Mouse (Mus musculus) lung, embryonic 14.5 days (tissue): ENCODE data around the gene Abca7. TPM values are rescaled to one million over a fixed set of nuclear protein-coding genes. Genes with fewer than 3 reads are reported as not detected.

ENCODE experiments used
- ATAC-seq: fragments of 200-750 bp; cut with Nextera tagmentation; 2 replicates; pipeline ENCODE4 v1.8.0; 2017; ENCODE audit warnings: mild to moderate bottlenecking, moderate TSS enrichment, moderate library complexity; ENCODE audit not compliant: insufficient read depth
- DNase-seq: peaks from one replicate; pipeline ENCODE4 v3.0.0-alpha.2; 2015
- H3K27ac ChIP-seq: fragments of 300-500 bp; sonication (generic); 2 replicates; pipeline ENCODE4 v1.5.1; 2014; ENCODE audit warnings: low read depth, mild to moderate bottlenecking, moderate library complexity
- H3K27me3 ChIP-seq: fragments of 300-500 bp; sonication (generic); 2 replicates; pipeline ENCODE4 v1.6.1; 2014; ENCODE audit warnings: low read length, control low read depth; ENCODE audit not compliant: insufficient read depth
- H3K36me3 ChIP-seq: fragments of 300-500 bp; sonication (generic); 2 replicates; pipeline ENCODE4 v1.6.1; 2014; ENCODE audit warnings: control low read depth; ENCODE audit not compliant: insufficient read depth
- H3K4me1 ChIP-seq: fragments of 300-500 bp; sonication (generic); 2 replicates; pipeline ENCODE4 v1.6.1; 2014; ENCODE audit warnings: antibody characterized with exemption, control low read depth; ENCODE audit not compliant: insufficient read depth
- H3K4me2 ChIP-seq: fragments of 300-500 bp; sonication (generic); 2 replicates; pipeline ENCODE4 v1.6.1; 2014; ENCODE audit warnings: mild to moderate bottlenecking
- H3K4me3 ChIP-seq: fragments of 300-500 bp; sonication (generic); 2 replicates; pipeline ENCODE4 v1.5.1; 2014; ENCODE audit warnings: low read depth, low read length
- H3K9ac ChIP-seq: fragments of 300-500 bp; sonication (generic); 2 replicates; pipeline ENCODE4 v1.6.1; 2014
- H3K9me3 ChIP-seq: fragments of 300-500 bp; sonication (generic); 2 replicates; pipeline ENCODE4 v1.6.1; 2016; ENCODE audit warnings: low read depth, low read length, control low read depth
- CTCF ChIP-seq: IDR thresholded peaks from 2 replicates; pipeline ENCODE4 v1.5.1; 2016; ENCODE audit warnings: antibody characterized with exemption, low read depth
- WGBS: fragments of 180-500 bp; shearing (Covaris S2); extraction: QIAGEN DNeasy Blood & Tissue Kit; methylation state at CpG from one replicate; pipeline ENCODE4 v1.1.7; 2014; 5-methylcytosine and 5-hydroxymethylcytosine counted together
- polyA plus RNA-seq: library from polyadenylated mRNA; unstranded; fragments of >200 nt; fragmentation: Nextera tagmentation; extraction: Ambion mirVana; gene quantifications from 2 replicates; pipeline ENCODE4 v1.2.1, GENCODE M21; 2014

Abca7 gene
- polyA plus RNA-seq, 1 experiment from 2014 or later = 3.5 TPM

DNA sequence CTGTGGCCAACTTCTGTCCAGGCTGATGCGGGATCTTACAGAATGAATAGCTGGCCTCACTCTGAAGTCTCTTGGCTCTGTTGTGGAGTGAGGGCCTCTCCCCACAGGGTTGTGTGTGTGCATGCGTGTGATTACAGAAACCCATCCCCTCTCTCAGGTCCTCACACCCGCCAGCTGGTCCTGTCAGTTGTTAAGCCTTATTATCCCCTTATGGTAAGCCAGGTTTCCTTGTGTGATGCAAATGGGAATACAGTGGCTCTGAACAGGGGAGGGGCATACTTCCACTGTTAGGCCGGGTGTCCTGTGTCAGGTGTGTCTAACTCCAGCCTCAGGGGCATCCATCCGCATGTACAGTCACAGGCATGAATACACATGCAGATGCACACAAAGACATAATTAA, 49.5 kb downstream of the Abca7 start:
- H3K36me3 ChIP-seq = no peaks in the 10 kb centered on the region
- 74% methylated on average over 5 of the region's 5 CpGs for WGBS
- H3K4me1 ChIP-seq = 0 out of 2 replicates have a peak, but pooled peaks cover 3% of the 10 kb centered on the region
- no peak overlapping the region for H3K27ac ChIP-seq
- no peak for TF ChIP-seq CTCF
- no peak overlapping the region for H3K9ac ChIP-seq
- H3K27me3 ChIP-seq = no peaks in the 10 kb centered on the region
- no peak overlapping the region for H3K4me2 ChIP-seq
- ATAC-seq (no peak), DNase-seq (no peak)
- H3K4me3 ChIP-seq = no peak overlapping the region
- no peaks in the 10 kb centered on the region for H3K9me3 ChIP-seq

DNA sequence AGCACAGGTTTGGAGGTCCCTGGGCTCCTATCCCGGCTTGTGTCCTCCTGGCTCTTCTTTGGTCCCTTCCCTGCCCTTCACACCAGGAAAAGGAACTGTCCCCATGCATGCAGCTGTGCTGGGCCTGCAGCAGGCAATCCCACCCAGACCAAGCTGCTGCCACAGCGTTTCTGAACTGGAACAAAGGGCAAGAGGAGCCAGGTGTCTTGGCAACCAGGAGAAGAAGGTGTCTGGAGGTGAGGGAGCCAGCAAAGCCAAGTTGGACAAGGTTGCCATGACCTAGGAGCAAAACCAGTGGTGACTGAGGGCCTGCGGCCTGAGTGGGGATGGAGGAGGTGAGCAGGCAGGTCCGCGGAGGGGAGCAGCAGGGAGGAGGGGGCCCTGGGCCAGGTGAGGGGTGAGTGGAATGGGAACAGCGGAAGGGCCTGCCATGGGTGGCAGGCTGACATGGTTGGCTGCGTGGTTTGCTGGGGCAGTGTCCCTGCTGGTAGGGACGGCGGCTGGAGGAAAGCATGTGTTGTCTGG, 50.8 kb downstream of the Abca7 start, which contains the start of gene Gpx4:
TSS of gene Gpx4 (plus strand) at position 126 of the 525 bp plus-strand sequence.
- H3K9me3 ChIP-seq = no peaks in the 10 kb centered on the region
- no peak within 1 kb of the TSS for H3K4me2 ChIP-seq
- no peak within 1 kb of the TSS for H3K27ac ChIP-seq
- DNase-seq (no peak), ATAC-seq (no peak)
- H3K27me3 ChIP-seq = no peaks in the 10 kb centered on the region
- peak within 1 kb of the TSS; percentile 3 for H3K9ac ChIP-seq
- 64% methylated on average over 9 of the region's 9 CpGs for WGBS
- H3K4me1 ChIP-seq = peaks cover 10% of the 10 kb centered on the region; the same call in 1 of the 2 replicates
- TF ChIP-seq CTCF = no peak
- H3K36me3 ChIP-seq = no peaks in the 10 kb centered on the region
- no peak within 1 kb of the TSS for H3K4me3 ChIP-seq

DNA sequence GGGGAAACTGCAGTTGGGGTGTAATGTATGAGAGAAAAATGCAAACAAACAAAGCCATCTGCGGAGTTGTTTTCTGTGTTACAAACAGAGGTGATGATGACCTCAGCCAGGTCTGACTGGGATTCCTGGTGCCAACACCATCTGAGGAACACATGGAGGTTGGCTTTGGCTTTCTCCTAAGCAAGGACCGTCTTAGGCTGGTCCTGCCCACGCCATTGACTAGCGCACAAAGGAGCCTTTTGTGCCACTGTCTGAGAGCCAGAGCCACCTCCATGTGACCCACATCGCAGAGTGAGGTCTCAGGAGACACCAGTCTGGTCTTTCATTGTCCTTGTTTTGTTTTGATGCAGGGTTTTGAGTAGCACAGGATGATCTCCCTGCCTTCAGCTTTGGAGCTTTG, 52.1 kb downstream of the Abca7 start:
- no peaks in the 10 kb centered on the region for H3K36me3 ChIP-seq
- H3K27me3 ChIP-seq = no peaks in the 10 kb centered on the region
- H3K4me1 ChIP-seq = peaks cover 12% of the 10 kb centered on the region
- H3K27ac ChIP-seq = peak overlapping the region; percentile 50
- H3K4me3 ChIP-seq = no peak overlapping the region
- TF ChIP-seq CTCF = no peak
- ATAC-seq (no peak), DNase-seq (no peak)
- H3K4me2 ChIP-seq = no peak overlapping the region
- no peak overlapping the region for H3K9ac ChIP-seq
- no peaks in the 10 kb centered on the region for H3K9me3 ChIP-seq
- WGBS = 32% methylated on average over 5 of the region's 5 CpGs

DNA sequence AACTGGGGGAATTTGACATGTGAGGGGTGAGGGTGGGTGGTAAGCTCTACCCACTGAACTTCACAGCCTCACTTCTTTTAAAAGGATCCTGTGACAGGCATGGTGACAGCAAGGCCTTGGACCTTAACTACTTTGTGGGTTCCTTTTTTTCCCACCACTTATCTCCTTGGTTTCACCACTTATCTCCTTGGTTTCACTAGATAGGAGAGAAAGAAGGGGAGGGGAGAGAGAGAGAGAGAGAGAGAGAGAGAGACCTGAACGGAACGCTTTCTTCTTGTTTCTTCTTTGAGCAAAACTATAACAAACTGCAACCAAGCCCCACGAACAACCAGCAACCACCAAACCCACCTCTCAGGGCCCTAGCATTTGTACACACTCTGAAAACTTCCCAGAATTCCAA, 52.5 kb downstream of the Abca7 start:
- peak overlapping the region; percentile 50; the same call in 1 of the 2 replicates for H3K27ac ChIP-seq
- H3K9ac ChIP-seq = no peak overlapping the region; the same call in 1 of the 2 replicates
- ATAC-seq (no peak), DNase-seq (peak; percentile 47)
- H3K27me3 ChIP-seq = no peaks in the 10 kb centered on the region
- peaks cover 12% of the 10 kb centered on the region for H3K4me1 ChIP-seq
- no peak overlapping the region for H3K4me2 ChIP-seq
- H3K36me3 ChIP-seq = no peaks in the 10 kb centered on the region
- no peak for TF ChIP-seq CTCF
- H3K9me3 ChIP-seq = no peaks in the 10 kb centered on the region
- H3K4me3 ChIP-seq = no peak overlapping the region
- 42% methylated on average over 3 of the region's 3 CpGs for WGBS

DNA sequence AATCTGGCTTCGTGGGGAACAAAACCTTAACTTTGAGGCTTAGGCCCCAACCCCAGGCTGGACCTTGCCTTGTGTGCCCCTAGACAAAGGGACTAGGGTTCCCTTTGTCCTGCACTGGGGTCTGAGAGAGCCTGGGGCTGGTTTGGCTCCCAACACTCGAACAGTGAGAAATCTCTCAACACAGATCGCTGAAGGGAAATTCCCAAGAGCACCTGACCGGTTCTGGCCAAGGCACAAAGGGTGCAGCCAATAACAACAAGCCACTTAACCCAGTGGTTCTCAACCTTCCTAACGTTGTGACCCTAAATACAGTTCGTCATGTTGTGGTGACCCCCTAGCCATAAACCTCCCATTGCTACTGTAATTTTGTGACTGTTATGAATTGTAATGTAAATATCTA, 54.0 kb downstream of the Abca7 start:
- no peak overlapping the region for H3K4me2 ChIP-seq
- H3K4me3 ChIP-seq = no peak overlapping the region
- H3K9ac ChIP-seq = no peak overlapping the region
- peaks cover 14% of the 10 kb centered on the region for H3K4me1 ChIP-seq
- H3K27me3 ChIP-seq = no peaks in the 10 kb centered on the region
- no peak overlapping the region for H3K27ac ChIP-seq
- WGBS = 37% methylated on average over 6 of the region's 6 CpGs
- H3K36me3 ChIP-seq = peaks cover 2% of the 10 kb centered on the region
- DNase-seq = no peak
- ATAC-seq = no peak
- no peak for TF ChIP-seq CTCF
- no peaks in the 10 kb centered on the region for H3K9me3 ChIP-seq

DNA sequence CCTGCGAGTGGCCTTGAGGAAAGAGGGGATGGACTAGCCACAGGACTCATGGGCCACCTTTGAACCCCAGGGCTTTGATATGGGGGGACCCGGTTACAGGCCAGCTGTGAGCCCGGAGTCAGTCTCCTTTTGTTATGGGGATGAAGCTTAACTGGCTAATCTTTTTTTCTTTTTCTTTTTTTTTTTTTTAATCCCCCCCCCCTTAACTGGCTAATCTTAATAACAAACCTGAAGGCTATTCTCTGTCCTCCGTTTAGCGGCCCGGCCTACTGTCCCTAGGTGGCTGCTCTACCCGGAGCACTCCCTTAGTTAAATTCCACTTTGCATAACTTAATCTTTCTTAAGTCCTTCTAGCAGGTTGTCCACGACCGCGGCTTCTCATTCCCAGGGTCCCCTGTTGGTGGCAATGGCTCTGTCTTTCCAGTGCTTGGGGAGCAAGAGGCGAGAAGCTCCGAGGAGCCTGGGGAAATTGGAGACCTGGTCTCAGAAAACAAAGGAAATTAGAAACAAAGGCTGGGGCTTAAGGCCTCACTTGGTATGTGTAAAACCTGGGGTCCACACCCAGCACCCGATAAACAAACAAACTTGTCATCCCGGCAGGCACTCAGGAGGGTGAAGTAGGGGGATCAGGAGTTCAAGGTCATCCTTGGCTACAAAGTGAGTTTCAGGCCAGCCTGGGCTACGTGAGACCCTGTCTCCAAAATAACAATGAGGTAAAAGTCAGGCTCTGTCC, 54.8 kb downstream of the Abca7 start:
- TF ChIP-seq CTCF = no peak
- peak overlapping the region; percentile 29; the same call in 1 of the 2 replicates for H3K9ac ChIP-seq
- H3K27me3 ChIP-seq = no peaks in the 10 kb centered on the region
- no peak for DNase-seq
- 33% methylated on average over 15 of the region's 15 CpGs for WGBS
- H3K4me2 ChIP-seq = peak overlapping the region; percentile 7; the same call in 1 of the 2 replicates
- peak overlapping the region; percentile 62; the same call in 1 of the 2 replicates for H3K27ac ChIP-seq
- no peak overlapping the region for H3K4me3 ChIP-seq
- no peaks in the 10 kb centered on the region for H3K9me3 ChIP-seq
- no peak for ATAC-seq
- peaks cover 15% of the 10 kb centered on the region for H3K4me1 ChIP-seq
- H3K36me3 ChIP-seq = peaks cover 10% of the 10 kb centered on the region

DNA sequence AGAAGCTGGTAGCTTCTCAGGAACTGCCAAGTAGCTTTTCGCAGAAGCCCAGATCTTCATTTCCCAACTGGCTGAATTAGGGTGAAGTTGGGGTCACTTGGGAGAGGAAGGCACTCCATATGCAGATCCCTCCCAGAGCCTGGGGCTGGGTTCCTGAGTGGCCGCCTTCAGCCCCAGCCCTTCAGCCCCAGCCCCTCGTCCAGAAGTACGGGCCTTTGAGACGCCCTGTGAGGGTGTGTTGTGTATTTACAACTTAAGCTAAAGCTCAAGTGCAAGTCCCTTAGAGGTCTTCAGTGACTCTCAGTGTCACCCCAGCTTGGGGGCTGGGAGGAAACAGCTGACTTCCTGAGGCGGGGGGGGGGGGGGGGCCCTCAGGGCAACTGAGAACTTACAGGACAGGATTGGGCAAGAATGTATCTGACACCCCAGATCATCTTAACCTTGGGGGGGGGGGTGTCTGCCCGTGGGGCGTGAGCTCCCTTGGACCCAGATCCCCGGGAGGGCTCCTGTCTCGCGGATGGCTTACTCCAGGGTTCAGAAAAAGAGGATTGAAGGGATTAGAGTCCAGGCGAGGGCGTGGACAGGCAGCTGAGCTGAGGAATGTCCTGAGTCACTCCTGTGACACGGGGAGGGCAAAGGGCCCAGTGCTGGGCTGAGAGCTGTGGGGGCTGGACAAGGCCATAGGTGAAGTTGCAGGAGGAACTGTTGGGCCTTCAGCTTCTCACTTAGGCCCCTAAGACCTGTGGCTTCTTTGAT, 55.5 kb downstream of the Abca7 start:
- DNase-seq (no peak), ATAC-seq (no peak)
- H3K4me2 ChIP-seq = peak overlapping the region; percentile 7; the same call in 1 of the 2 replicates
- H3K36me3 ChIP-seq = peaks cover 17% of the 10 kb centered on the region
- no peaks in the 10 kb centered on the region for H3K9me3 ChIP-seq
- H3K27ac ChIP-seq = peak overlapping the region; percentile 62; the same call in 1 of the 2 replicates
- peaks cover 15% of the 10 kb centered on the region for H3K4me1 ChIP-seq
- H3K4me3 ChIP-seq = no peak overlapping the region
- H3K27me3 ChIP-seq = no peaks in the 10 kb centered on the region
- TF ChIP-seq CTCF = no peak
- peak overlapping the region; percentile 29; the same call in 1 of the 2 replicates for H3K9ac ChIP-seq
- WGBS = 31% methylated on average over 14 of the region's 14 CpGs
